Mouse (Mus musculus): ENCODE results near the gene Snapc2. TPM values are rescaled to one million over a fixed set of nuclear protein-coding genes. Genes with fewer than 3 reads are reported as not detected.

The Snapc2 gene
- polyA plus RNA-seq (2015; fragmentation: Nextera tagmentation; extraction: Ambion mirVana), result 14.0 and 14.1 TPM in 2 replicates

DNA sequence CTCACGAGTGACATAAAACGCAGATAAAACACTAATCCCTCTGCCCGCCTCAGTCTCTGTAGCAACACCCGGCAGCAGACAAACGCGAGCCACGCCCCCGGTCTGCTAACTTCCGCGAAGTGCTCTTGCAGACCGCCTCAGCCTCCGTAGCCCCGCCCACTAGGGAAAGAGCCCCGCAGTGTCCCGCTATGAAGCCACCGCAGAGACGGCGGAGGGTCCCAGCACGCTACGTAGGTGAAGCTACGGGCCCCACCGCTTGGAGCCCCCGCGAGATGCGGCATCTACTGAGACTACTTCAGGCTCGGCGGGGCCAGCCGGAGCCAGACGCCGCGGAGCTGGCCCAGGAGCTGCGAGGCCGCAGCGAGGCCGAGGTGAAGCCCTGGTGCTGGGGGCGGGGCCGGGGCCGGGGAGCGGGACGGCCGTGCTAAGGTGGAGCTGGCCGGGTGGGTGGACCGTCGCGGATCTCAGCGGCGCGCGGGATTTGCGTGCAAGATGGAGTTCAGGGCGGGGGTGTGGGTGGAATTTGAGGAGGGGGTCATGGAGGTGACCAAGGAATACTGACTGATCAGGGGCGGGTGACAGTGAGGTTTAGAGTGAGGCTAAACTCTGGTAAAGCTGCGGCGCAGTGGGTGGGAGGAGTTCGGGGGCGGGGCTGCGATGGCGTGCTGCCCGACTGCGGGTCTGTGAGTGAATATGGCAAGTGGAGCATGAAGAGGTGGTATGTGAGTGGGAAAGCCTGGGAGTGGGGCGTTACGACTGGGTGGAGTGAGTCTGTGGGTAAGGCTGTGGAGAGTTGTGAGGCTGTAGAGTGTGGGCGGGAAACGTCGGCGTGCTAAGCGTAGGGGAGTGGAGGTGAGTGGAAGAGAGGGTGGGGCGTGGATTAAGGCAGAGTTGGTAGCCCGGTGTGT lies at the start of gene Snapc2:
TSS of gene Snapc2 (plus strand) at position 147 of the 908 bp plus-strand sequence.
- peaks cover 3% of the 10 kb centered on the region; the same call in 1 of the 2 replicates for H3K36me3 ChIP-seq (ENCODE audit: control insufficient read depth, insufficient read depth)
- H3K4me2 ChIP-seq (ENCODE audit: low read depth, low read length), result peak within 1 kb of the TSS; percentile 92
- H3K27ac ChIP-seq (ENCODE audit: low read length), result peak within 1 kb of the TSS; percentile 86
- H3K9me3 ChIP-seq (replicated peaks; ENCODE audit: control insufficient read depth, low read length), result no peaks in the 10 kb centered on the region
- H3K9ac ChIP-seq (ENCODE audit: low read depth, low read length), result peak within 1 kb of the TSS; percentile 97
- under 1% methylated on average over 69 of the region's 69 CpGs for WGBS (ENCODE audit: insufficient replicate concordance)
- H3K27me3 ChIP-seq (ENCODE audit: control insufficient read depth, insufficient read depth, low read depth, low read length), result no peaks in the 10 kb centered on the region
- H3K4me1 ChIP-seq (ENCODE audit: control insufficient read depth, low read depth, low read length), result peaks cover 17% of the 10 kb centered on the region
- peak; percentile 93 for ATAC-seq (ENCODE audit: low read depth)
- H3K4me3 ChIP-seq (ENCODE audit: low read depth, low read length), result peak within 1 kb of the TSS; percentile 98

DNA sequence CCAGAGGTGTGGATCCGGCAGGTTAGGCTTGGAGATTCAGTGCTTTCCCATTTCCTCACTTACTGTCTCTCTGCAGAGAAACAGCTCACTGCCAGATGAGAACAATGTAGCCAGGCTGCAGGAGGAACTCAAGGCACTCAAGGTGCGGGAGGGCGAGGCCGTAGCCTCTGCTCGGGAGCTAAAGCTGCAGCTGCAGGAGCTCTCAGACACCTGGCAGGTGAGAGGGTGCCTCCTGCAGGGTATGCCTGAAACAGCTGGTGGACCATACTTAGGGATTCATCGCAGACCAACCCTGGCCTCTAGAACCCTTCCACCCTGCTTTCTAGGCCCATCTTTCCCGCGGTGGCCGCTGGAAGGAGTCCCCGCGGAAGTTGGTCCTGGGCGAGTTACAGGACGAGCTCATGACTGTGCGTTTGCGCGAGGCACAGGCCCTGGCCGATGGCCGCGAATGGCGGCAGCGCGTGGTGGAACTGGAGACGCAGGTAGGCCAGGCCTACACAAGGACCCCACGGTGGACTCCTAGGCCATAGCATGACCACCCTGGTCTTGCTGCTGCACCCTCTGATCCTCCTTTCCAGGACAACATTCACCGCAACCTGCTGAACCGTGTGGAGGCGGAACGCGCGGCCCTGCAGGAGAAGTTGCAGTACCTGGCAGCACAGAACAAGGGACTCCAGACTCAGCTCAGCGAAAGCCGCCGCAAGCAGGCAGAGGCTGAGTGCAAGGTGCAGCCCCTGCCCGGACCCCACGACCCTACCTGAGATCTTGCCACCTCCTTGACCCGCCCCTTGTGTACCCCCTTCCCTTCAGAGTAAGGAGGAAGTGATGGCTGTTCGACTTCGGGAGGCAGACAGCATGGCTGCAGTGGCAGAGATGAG lies 47.4 kb upstream of the Snapc2 start:
- H3K27me3 ChIP-seq (ENCODE audit: control insufficient read depth, insufficient read depth, low read depth, low read length), result peaks cover 21% of the 10 kb centered on the region
- H3K36me3 ChIP-seq (ENCODE audit: control insufficient read depth, insufficient read depth), result no peaks in the 10 kb centered on the region
- H3K9ac ChIP-seq (ENCODE audit: low read depth, low read length), result no peak overlapping the region
- no peak overlapping the region; the same call in 1 of the 2 replicates for H3K4me3 ChIP-seq (ENCODE audit: low read depth, low read length)
- H3K27ac ChIP-seq (ENCODE audit: low read length), result no peak overlapping the region
- no peaks in the 10 kb centered on the region for H3K9me3 ChIP-seq (replicated peaks; ENCODE audit: control insufficient read depth, low read length)
- no peak for ATAC-seq (ENCODE audit: low read depth)
- peaks cover 11% of the 10 kb centered on the region for H3K4me1 ChIP-seq (ENCODE audit: control insufficient read depth, low read depth, low read length)
- H3K4me2 ChIP-seq (ENCODE audit: low read depth, low read length), result peak overlapping the region; percentile 28; the same call in 1 of the 2 replicates
- 26% methylated on average over 38 of the region's 38 CpGs for whole genome bisulfite sequencing (ENCODE audit: insufficient replicate concordance)

DNA sequence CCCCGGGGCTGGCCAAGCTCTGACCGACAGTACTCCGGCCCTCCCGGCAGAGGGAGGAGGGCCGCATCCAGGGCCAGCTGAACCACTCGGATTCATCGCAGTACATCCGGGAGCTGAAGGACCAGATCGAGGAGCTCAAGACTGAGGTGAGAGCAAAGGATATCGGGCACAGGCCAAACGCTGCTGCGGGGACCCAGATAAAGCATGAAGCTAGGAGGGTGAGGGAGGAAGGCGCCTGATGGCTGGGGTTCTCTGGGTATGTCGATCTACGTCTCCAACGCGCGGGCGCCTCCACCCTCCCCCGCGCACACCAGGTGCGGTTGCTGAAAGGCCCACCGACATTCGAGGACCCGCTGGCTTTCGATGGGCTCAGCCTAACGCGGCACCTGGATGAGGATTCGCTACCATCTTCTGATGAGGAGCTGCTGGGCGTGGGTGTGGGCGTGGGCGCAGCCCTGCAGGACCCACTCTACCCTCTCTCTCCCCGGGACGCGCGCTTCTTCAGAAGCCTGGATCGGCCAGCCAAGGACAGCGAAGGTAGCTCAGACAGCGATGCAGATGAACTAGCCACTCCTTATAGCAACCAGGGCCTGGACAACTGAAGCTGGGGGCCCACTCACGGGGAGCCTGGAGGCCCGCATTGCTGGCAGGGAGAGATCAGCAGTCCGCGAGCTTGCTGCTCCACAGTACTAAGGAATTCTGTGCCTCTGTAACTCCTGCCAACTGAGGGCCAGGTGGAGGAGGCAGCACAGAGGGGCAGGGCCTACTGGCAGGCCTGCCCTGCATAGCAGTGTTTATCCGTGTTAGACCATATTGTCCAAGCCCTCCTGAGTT lies 46.5 kb upstream of the Snapc2 start:
- 16% methylated on average over 44 of the region's 44 CpGs for WGBS (ENCODE audit: insufficient replicate concordance)
- Histone ChIP-seq H3K4me1 (ENCODE audit: control insufficient read depth, low read depth, low read length) (peaks cover 11% of the 10 kb centered on the region), H3K4me2 (ENCODE audit: low read depth, low read length) (peak overlapping the region; percentile 28), H3K36me3 (ENCODE audit: control insufficient read depth, insufficient read depth) (no peaks in the 10 kb centered on the region), H3K27ac (ENCODE audit: low read length) (no peak overlapping the region), H3K9me3 (replicated peaks; ENCODE audit: control insufficient read depth, low read length) (no peaks in the 10 kb centered on the region), H3K4me3 (ENCODE audit: low read depth, low read length) (peak overlapping the region; percentile 17), H3K27me3 (ENCODE audit: control insufficient read depth, insufficient read depth, low read depth, low read length) (peaks cover 21% of the 10 kb centered on the region), H3K9ac (ENCODE audit: low read depth, low read length) (no peak overlapping the region)
- peak; percentile 32 for ATAC-seq (ENCODE audit: low read depth)

DNA sequence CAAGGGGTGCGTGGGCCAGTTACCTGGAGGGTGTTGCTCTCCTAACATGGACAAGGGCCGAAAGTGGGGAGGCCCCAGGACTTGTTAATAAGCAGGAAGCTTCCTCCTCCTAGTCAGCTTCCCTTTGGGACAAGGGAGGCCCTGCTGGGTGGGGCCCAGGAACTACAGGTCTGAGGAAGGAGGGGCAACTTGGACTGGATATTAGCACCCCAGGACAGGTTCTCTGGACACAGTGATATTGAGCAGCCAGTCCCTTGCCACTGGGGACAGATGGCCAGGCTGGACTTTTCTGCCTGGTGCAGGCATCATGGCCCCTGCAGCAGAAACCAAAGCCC lies 45.9 kb upstream of the Snapc2 start:
- H3K27me3 ChIP-seq (ENCODE audit: control insufficient read depth, insufficient read depth, low read depth, low read length), result peaks cover 21% of the 10 kb centered on the region
- ATAC-seq (ENCODE audit: low read depth), result no peak
- H3K36me3 ChIP-seq (ENCODE audit: control insufficient read depth, insufficient read depth), result no peaks in the 10 kb centered on the region
- WGBS (ENCODE audit: insufficient replicate concordance), result 43% methylated on average over 2 of the region's 2 CpGs
- no peaks in the 10 kb centered on the region for H3K9me3 ChIP-seq (replicated peaks; ENCODE audit: control insufficient read depth, low read length)
- no peak overlapping the region for H3K27ac ChIP-seq (ENCODE audit: low read length)
- H3K4me3 ChIP-seq (ENCODE audit: low read depth, low read length), result no peak overlapping the region
- H3K4me2 ChIP-seq (ENCODE audit: low read depth, low read length), result peak overlapping the region; percentile 28; the same call in 1 of the 2 replicates
- H3K9ac ChIP-seq (ENCODE audit: low read depth, low read length), result no peak overlapping the region
- H3K4me1 ChIP-seq (ENCODE audit: control insufficient read depth, low read depth, low read length), result peaks cover 11% of the 10 kb centered on the region

DNA sequence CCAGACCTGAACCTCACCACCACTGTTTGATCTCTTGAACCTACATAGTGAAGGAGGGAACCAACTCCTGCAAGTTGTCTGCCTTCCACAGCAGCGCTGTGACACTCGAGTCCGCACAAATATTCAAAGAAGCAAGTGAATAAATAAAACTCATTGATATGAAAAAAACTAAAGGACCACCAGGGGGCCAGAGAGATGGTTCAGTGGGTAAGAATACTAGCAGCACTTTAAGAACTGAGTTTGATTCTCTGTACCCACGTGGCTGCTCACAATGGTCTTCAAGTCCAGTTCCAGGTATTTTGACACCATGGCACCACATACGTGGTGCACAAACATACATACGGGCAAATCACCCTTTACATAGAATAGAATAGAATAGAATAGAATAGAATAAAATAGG lies 41.8 kb upstream of the Snapc2 start:
- Histone ChIP-seq H3K27ac (ENCODE audit: low read length) (no peak overlapping the region), H3K4me2 (ENCODE audit: low read depth, low read length) (no peak overlapping the region), H3K4me3 (ENCODE audit: low read depth, low read length) (no peak overlapping the region), H3K4me1 (ENCODE audit: control insufficient read depth, low read depth, low read length) (peaks cover 27% of the 10 kb centered on the region), H3K9ac (ENCODE audit: low read depth, low read length) (no peak overlapping the region), H3K9me3 (replicated peaks; ENCODE audit: control insufficient read depth, low read length) (no peaks in the 10 kb centered on the region), H3K27me3 (ENCODE audit: control insufficient read depth, insufficient read depth, low read depth, low read length) (peaks cover 33% of the 10 kb centered on the region), H3K36me3 (ENCODE audit: control insufficient read depth, insufficient read depth) (no peaks in the 10 kb centered on the region)
- ATAC-seq (ENCODE audit: low read depth), result no peak
- WGBS (ENCODE audit: insufficient replicate concordance), result 65% methylated on average over 6 of the region's 6 CpGs

GRCm38 (mm10) chr8:4212809-4213209 lies 40.1 kb upstream of the Snapc2 start:
- peak overlapping the region; percentile 48 for H3K4me3 ChIP-seq (ENCODE audit: low read depth, low read length)
- H3K9me3 ChIP-seq (replicated peaks; ENCODE audit: control insufficient read depth, low read length), result no peaks in the 10 kb centered on the region
- H3K36me3 ChIP-seq (ENCODE audit: control insufficient read depth, insufficient read depth), result no peaks in the 10 kb centered on the region
- peaks cover 45% of the 10 kb centered on the region for H3K27me3 ChIP-seq (ENCODE audit: control insufficient read depth, insufficient read depth, low read depth, low read length)
- H3K9ac ChIP-seq (ENCODE audit: low read depth, low read length), result no peak overlapping the region; the same call in 1 of the 2 replicates
- H3K4me2 ChIP-seq (ENCODE audit: low read depth, low read length), result peak overlapping the region; percentile 66
- peaks cover 23% of the 10 kb centered on the region for H3K4me1 ChIP-seq (ENCODE audit: control insufficient read depth, low read depth, low read length)
- H3K27ac ChIP-seq (ENCODE audit: low read length), result peak overlapping the region; percentile 18; the same call in 1 of the 2 replicates
- no peak for ATAC-seq (ENCODE audit: low read depth)
- 1% methylated on average over 24 of the region's 25 CpGs for WGBS (ENCODE audit: insufficient replicate concordance)

- no peak overlapping the region; the same call in 1 of the 2 replicates for H3K9ac ChIP-seq (ENCODE audit: low read depth, low read length)
- under 1% methylated on average over 18 of the region's 18 CpGs for WGBS (ENCODE audit: insufficient replicate concordance)
Measured at GRCm38 (mm10) chr8:4213210-4214005, 39.5 kb upstream of the Snapc2 start.

More at GRCm38 (mm10) chr8:4213210-4214005, 39.5 kb upstream of the Snapc2 start:
- H3K4me3 ChIP-seq (ENCODE audit: low read depth, low read length), result peak overlapping the region; percentile 48
- peak; percentile 73 for ATAC-seq (ENCODE audit: low read depth)
- peak overlapping the region; percentile 66 for H3K27ac ChIP-seq (ENCODE audit: low read length)
- peaks cover 49% of the 10 kb centered on the region for H3K27me3 ChIP-seq (ENCODE audit: control insufficient read depth, insufficient read depth, low read depth, low read length)
- H3K4me2 ChIP-seq (ENCODE audit: low read depth, low read length), result peak overlapping the region; percentile 66
- H3K36me3 ChIP-seq (ENCODE audit: control insufficient read depth, insufficient read depth), result no peaks in the 10 kb centered on the region
- H3K4me1 ChIP-seq (ENCODE audit: control insufficient read depth, low read depth, low read length), result peaks cover 23% of the 10 kb centered on the region
- H3K9me3 ChIP-seq (replicated peaks; ENCODE audit: control insufficient read depth, low read length), result no peaks in the 10 kb centered on the region
